Mouse (Mus musculus) c-Kit-positive CD71-positive TER-119-negative erythroid progenitor cells, embryonic 14.5 days (primary cell): ENCODE results near the gene Slc5a10.
"Not testable (repeated sequence)": the region's sequence is repeated elsewhere in the genome, so short reads cannot be mapped to it uniquely, and the experiment has no call there.

Experiments used
- DNase-seq: peaks from one replicate; pipeline ENCODE4 v3.0.0-alpha.2; 2013; ENCODE audit warnings: low read depth

Slc5a10 gene

GRCm38 (mm10) chr11:61647956-61648748 lies 72.5 kb downstream of the Slc5a10 start:
- no peak for DNase-seq

DNA sequence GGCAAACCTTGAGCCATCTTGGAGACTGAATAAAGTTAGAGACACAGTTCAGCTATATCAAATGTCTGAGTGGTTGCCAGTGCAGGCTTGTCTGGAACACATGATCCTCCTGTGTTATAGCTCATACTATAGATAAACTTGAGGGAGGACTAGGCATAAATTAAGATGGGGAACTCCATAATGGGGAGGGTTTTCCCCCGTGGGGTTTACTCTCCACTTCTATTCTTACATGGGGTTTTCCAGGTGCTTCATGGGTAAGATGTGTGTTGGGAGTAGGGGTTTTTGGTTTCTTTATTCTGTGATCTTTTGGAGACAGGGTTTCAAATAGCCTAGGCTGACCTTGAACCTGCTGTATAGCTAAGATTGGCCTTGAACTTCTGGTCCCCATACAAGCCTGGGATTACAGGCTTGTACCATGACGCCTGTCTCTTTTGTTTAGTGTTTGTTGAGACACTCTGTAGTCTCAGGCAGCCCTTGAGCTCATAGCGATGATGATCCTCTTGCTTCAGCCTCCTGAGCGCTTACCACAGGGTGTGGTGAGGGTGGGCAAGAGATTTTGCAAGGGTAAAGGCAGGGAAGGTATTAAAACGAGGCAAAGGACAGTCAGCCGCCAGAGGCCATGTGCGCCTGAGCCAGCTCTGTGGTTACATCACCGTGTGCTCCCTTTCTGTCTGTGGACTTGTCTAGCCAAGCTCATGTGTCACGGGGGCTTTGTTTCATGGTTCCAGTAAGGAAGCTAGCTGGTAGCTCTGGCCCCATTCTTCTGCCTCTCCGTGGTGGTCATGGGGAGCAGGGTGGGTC lies 73.3 kb downstream of the Slc5a10 start:
- no peak for DNase-seq

GRCm38 (mm10) chr11:61646499-61647039 lies 74.1 kb downstream of the Slc5a10 start:
- no peak for DNase-seq

DNA sequence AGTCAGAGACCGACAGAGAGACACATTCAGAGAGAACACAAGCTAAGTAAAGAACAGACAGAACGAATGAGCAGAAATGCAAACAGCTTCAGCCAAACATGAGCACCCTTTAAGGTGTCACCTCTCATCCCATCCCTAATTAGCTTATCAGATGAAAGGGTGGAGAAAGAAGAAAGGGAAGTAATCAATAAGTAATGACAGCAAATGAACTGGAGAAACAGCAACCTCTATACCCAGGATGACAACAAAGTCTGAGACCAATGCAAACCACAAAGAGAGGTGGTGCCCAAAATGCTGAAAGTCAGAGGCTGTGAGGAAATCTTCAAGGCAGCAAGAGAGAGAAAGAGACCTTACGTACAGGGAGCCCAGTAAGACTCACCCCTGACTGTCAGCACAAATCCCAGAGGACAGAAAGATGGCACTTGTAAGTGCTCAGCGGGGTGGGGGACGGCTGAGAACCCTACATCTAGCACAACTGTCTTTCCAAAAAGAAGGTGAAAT lies 75.2 kb downstream of the Slc5a10 start:
- no peak for DNase-seq

GRCm38 (mm10) chr11:61644576-61645326 lies 75.9 kb downstream of the Slc5a10 start:
- DNase-seq, result no peak

DNA sequence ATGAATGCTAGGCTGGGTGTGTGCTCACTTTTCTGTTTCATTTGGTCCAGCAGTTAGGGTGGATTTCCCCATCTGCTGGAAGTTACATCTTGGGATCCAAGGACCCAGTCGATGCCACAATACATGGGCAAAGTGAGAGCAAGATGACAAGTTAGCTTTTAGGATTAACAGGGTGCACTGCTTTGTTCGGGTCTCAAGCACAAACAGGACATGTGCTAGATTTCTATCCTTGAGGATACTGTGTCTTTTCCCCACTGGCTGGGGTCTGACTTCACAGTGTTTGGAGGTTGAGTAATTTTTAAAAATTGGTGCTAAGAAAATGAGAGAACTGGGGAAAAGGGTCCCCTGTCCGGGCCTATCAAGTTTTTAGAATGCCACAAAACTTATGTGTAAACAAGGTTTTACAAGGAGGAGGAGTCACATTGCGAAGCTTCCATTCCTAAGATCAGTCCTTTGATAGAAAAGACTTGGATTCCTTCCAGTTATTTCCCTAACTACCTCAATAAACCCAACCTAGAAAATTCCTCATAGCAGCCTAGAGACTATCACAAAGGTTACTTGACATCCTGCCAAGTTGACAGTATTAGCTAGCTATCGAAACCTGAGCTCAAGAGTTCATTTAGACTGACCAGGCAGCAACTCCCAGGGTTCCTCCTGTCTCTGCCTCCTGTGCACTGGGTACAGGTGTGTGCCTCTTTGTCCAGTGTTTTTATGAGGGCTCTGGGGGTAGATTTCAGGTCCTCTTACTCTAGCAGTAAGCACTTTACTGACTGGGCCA lies 77.3 kb downstream of the Slc5a10 start:
- DNase-seq, result no peak

DNA sequence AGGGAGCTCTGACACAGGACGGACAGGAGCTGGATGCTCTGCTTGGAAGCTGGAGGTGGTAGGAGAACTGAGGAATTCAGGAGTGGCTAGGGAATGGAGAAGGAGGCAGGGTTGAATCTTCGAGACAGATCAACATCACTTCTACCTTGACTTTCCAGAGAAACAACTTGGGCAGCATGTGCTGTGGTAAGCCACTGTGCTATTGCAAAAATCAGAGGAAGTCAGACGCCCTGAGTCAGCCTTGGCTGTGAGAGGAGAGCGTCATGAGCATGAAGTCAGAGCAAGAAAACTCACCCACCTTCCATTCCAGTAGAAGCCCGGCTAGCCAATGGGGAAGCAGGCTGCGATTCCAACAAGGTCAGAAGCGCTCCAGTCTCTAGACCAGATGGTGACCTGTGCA lies 78.5 kb downstream of the Slc5a10 start:
- no peak for DNase-seq

DNA sequence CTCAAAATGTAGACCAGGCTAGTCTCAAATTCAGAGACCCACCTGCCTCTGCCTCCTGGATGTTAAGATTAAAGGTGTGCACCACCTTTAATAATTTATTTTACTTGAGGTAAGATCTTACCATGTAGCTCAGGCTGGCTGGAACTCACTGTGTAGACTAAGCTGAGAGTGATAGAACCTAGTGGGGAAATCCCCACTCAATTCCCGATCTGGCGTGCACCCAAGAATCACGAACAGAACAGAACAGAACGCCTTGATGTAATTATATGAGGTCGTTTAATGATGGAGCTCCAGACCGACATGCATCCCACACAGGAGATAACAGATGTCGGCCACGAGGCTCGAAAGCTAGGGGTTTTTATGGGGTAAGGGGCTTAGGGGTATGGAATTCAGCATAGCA lies 80.0 kb downstream of the Slc5a10 start:
- DNase-seq, result not testable (repeated sequence)

- no peak for DNase-seq
Observed at GRCm38 (mm10) chr11:61639601-61640177, 80.9 kb downstream of the Slc5a10 start.

DNA sequence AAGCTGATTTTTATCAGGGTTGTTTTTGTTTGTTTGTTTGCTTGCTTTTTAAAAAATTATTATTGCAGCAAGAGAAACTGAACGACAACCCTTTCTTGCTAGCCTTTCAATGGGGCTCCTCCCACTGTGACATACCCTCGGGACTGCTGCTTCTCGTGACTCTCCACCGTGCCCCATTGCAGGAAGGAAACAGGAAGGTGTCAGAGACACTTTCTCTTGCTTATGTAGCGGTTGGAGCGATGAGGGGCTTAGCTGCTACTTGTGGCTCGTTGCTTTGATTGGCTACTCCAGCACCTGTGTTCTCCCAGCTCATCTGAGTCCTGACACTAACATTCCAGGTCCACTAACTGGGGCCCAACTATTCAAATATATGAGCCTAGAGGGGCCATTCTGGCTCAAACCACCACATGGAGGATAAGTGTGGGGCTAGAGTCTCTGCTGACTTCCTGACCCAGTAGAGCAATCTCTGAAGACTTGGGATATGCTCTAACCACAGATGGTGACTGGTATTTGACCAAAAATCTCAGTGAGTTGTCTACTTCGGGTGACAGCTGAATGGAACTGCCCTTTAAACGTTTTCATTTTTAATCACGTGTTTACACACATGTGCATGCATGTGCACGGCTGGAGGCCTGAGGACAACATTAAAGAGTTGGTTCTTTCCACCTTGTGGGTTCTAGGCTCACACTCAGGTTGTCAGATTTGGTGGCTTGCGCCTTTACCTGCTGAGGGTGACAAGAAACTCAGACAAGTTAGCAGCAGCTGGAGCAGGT lies 81.7 kb downstream of the Slc5a10 start:
- no peak for DNase-seq

DNA sequence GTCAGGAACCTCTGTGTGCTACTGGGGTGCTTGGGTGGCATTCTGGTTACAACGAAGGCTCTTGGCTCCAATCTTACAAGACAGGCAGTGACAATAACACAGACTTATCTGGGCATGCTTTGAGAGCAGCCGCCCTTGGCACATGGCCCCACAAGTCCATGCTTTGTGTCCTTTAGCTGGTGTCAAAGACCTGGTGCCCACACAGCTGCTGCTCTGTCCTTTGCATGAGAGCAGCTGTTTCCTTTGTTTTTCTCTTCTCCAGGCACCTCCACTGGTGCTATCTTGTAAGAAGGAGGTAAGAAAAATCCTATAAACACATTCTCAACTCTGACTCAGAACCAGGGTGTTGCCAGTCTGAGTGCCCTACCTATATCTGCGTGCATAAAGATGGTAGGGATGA lies 82.8 kb downstream of the Slc5a10 start:
- DNase-seq, result no peak

DNA sequence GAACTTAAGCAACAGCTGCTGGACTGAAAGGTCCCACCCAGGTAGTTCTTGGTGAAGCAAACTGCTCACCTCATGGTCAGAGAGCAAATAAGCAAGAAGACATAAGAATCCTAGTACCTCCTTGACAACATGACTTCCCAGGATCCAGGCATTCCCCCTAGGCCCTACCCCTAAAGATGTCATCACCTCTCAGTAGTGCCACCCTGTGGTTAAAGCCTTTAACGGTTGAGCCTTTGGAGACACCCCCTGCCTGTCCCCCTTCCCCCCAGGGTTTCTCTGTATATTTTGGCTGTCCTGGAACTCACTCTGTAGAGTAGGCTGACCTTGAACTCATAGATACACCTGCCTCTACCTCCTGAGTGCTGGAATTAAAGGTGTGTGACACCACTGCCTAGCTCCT lies 83.2 kb downstream of the Slc5a10 start:
- no peak for DNase-seq

DNA sequence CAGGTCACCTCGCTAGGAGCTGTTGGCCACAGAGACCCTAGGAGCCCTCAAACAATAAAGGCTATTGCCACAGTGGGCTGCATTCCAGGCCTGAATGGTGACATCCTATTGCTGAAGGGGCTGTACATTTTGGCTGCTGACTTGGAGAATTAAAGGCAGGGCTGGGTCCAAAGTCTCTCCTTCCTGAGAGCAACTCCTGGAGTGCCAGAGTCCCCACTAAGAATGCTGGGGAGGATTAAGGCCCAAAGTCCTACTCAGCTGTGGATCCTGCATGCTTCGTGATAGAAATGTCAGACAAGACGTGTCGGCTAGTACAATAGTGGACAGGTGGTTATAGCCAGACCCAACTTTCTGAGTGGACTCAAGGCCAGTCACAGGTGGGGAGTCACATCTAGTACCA lies 84.3 kb downstream of the Slc5a10 start:
- DNase-seq, result not testable (repeated sequence)

DNA sequence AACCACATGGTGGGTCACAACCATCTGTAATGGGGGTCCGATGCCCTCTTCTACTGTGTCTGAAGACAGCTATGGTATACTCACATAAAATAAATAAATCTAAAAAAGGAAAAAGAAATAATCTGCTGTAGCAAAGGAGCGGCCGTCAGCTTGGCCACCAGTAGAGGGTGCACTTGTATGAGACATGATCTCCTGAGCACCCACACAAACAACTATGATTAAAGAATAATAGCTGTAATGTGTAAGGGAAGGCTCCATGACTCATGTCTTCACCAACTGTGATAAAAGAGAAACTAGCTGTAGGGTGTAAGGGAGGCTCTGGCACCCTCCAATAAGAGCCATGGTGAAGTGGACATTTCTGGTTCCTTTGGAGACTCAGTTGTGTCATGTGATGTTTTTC lies 91.0 kb downstream of the Slc5a10 start:
- DNase-seq, result no peak

DNA sequence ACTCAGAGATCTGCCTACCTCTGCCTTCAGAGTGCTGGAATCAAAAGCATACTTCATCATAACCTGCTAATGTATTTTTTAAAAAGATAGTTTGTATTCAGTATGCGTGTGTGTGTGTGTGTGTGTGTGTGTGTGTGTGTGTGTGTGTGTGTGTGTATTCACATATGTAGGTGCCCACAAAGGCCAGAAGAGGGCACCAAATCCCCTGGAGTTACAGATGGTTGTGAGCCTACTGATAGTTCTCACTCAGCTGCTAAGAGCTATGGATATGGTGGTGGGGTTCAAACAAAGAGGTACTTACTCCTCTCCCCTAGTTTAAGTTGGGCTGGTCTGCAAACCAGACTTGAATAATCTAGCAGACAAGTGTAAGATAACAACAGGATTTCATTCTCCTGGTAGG lies 94.1 kb downstream of the Slc5a10 start:
- peak; percentile 7 for DNase-seq

GRCm38 (mm10) chr11:61625136-61625535 lies 95.5 kb downstream of the Slc5a10 start:
- DNase-seq, result no peak
